Mouse (Mus musculus): ENCODE data around the gene Srpk1. TPM values are rescaled to one million over a fixed set of nuclear protein-coding genes. Genes with fewer than 3 reads are reported as not detected.
"Not testable (repeated sequence)": the region's sequence is repeated elsewhere in the genome, so short reads cannot be mapped to it uniquely, and the experiment has no call there.

The Srpk1 gene
- total RNA-seq, 2 experiments from 2014 or later = 79.5 to 87.7 TPM

GRCm38 (mm10) chr17:28565181-28565580 is 57.3 kb downstream of the Srpk1 start:
- Histone ChIP-seq H3K4me3 (no peak overlapping the region), H3K27ac (no peak overlapping the region)
- DNase-seq (ENCODE audit: low spot score in 2 of 2) = no peak
- TF ChIP-seq CTCF (conservative IDR thresholded peaks at IDR 0.05) = no peak

- DNase-seq (ENCODE audit: low spot score in 2 of 2) = no peak
- no peak for TF ChIP-seq CTCF (conservative IDR thresholded peaks at IDR 0.05)
Observed at GRCm38 (mm10) chr17:28561613-28562012, 60.9 kb downstream of the Srpk1 start.

GRCm38 (mm10) chr17:28560598-28560997 is 61.9 kb downstream of the Srpk1 start, which contains the start of gene Clps:
Gene Clps (minus strand): TSS chr17:28560766.
- no peak for TF ChIP-seq CTCF (conservative IDR thresholded peaks at IDR 0.05)

More at GRCm38 (mm10) chr17:28561613-28562012, 60.9 kb downstream of the Srpk1 start:
- no peak overlapping the region for H3K4me3 ChIP-seq
- H3K27ac ChIP-seq = no peak overlapping the region

GRCm38 (mm10) chr17:28557772-28558171 is 64.7 kb downstream of the Srpk1 start:
- Histone ChIP-seq H3K4me3 (no peak overlapping the region), H3K27ac (no peak overlapping the region)
- no peak for DNase-seq (ENCODE audit: low spot score in 2 of 2)
- TF ChIP-seq CTCF (conservative IDR thresholded peaks at IDR 0.05) = no peak

More at GRCm38 (mm10) chr17:28560598-28560997, 61.9 kb downstream of the Srpk1 start, which contains the start of gene Clps:
- H3K27ac ChIP-seq = no peak within 1 kb of the TSS
- DNase-seq (ENCODE audit: low spot score in 2 of 2) = no peak
- no peak within 1 kb of the TSS for H3K4me3 ChIP-seq

- TF ChIP-seq CTCF (conservative IDR thresholded peaks at IDR 0.05) = no peak
- peak overlapping the region; percentile 86; the same call in 1 of the 2 replicates for H3K27ac ChIP-seq
- no peak overlapping the region for H3K4me3 ChIP-seq
- DNase-seq (ENCODE audit: low spot score in 2 of 2) = no peak
Observed at GRCm38 (mm10) chr17:28556635-28557396, 65.7 kb downstream of the Srpk1 start.

- not testable (repeated sequence) for DNase-seq (ENCODE audit: low spot score in 2 of 2); H3K4me3 ChIP-seq; H3K27ac ChIP-seq
Observed at GRCm38 (mm10) chr17:28554021-28554420, 68.5 kb downstream of the Srpk1 start.

GRCm38 (mm10) chr17:28553040-28553793 is 69.3 kb downstream of the Srpk1 start:
- H3K4me3 ChIP-seq = no peak overlapping the region
- DNase-seq (ENCODE audit: low spot score in 2 of 2) = peak; percentile 62 to 76
- no peak overlapping the region for H3K27ac ChIP-seq
- peak; percentile 97 for TF ChIP-seq CTCF (conservative IDR thresholded peaks at IDR 0.05)

- DNase-seq (ENCODE audit: low spot score in 2 of 2) = no peak
- no peak for TF ChIP-seq CTCF (conservative IDR thresholded peaks at IDR 0.05)
- Histone ChIP-seq H3K4me3 (no peak within 1 kb of the TSS), H3K27ac (no peak within 1 kb of the TSS)
Observed at GRCm38 (mm10) chr17:28549111-28549510, 73.4 kb downstream of the Srpk1 start, which contains the start of gene Clpsl2. Gene Clpsl2 (plus strand): TSS chr17:28549411.

GRCm38 (mm10) chr17:28548550-28548949 is 74.0 kb downstream of the Srpk1 start:
- Histone ChIP-seq H3K4me3 (no peak overlapping the region), H3K27ac (no peak overlapping the region)
- no peak for DNase-seq (ENCODE audit: low spot score in 2 of 2)
- no peak for TF ChIP-seq CTCF (conservative IDR thresholded peaks at IDR 0.05)

GRCm38 (mm10) chr17:28546925-28547324 is 75.6 kb downstream of the Srpk1 start:
- no peak for DNase-seq (ENCODE audit: low spot score in 2 of 2)
- Histone ChIP-seq H3K27ac (no peak overlapping the region), H3K4me3 (no peak overlapping the region)
- peak; percentile 72 for TF ChIP-seq CTCF (conservative IDR thresholded peaks at IDR 0.05)

- TF ChIP-seq CTCF (conservative IDR thresholded peaks at IDR 0.05) = peak; percentile 45
- no peak overlapping the region for H3K27ac ChIP-seq
- DNase-seq (ENCODE audit: low spot score in 2 of 2) = no peak
- H3K4me3 ChIP-seq = no peak overlapping the region
Observed at GRCm38 (mm10) chr17:28537881-28538280, 84.6 kb downstream of the Srpk1 start.

Small RNA genes within 50 kb of the gene (microRNA-seq; reads per million reads assigned to microRNA genes)
- gene Mir6969 = 0 reads per million in 2 experiments

Other genes starting within 250 kb of the Srpk1 start
- 10 to 100 TPM; 80.8 to 90.5 TPM for gene Fkbp5, start 105.2 kb downstream of the Srpk1 start, total RNA-seq (2021)
- gene Armc12, start 91.9 kb downstream of the Srpk1 start, total RNA-seq (2021) = not detected
- not detected for gene Clpsl2, start 73.3 kb downstream of the Srpk1 start, total RNA-seq (2021)
- not detected for gene Clps, start 61.9 kb downstream of the Srpk1 start, total RNA-seq (2021)
- 1 to 10 TPM; 3.7 to 5.4 TPM for gene Lhfpl5, start 47.1 kb downstream of the Srpk1 start, total RNA-seq (2021)
- 1 to 10 TPM; 6.3 to 6.9 TPM for gene Slc26a8, start 67.5 kb upstream of the Srpk1 start, total RNA-seq (2021)
- gene Mapk14, start 68.6 kb upstream of the Srpk1 start, total RNA-seq (2021) = 10 to 100 TPM; 70.6 to 82.7 TPM
- 1 to 10 TPM; 2.7 to 5.5 TPM for gene AC170998.1, start 103.4 kb upstream of the Srpk1 start, total RNA-seq (2021)
- gene Mapk13, start 146.6 kb upstream of the Srpk1 start, total RNA-seq (2021) = under 1 TPM; 0.59 to 0.66 TPM
- gene Brpf3, start 178.4 kb upstream of the Srpk1 start, total RNA-seq (2021) = 10 to 100 TPM; 43.4 to 44.8 TPM
- gene Pnpla1, start 235.7 kb upstream of the Srpk1 start, total RNA-seq (2021) = under 1 TPM; 0.49 to 0.56 TPM